Mouse (Mus musculus) central nervous system, embryonic 11.5 days (tissue): ENCODE measurements around the gene Sncb. TPM values are rescaled to one million over a fixed set of nuclear protein-coding genes. Genes with fewer than 3 reads are reported as not detected.

Experiments used
- polyA plus RNA-seq: library from polyadenylated mRNA; depleted of rRNA; stranded (reverse); fragments of >200 nt; gene quantifications from 2 replicates; pipeline ENCODE4 v1.2.3, GENCODE M21; 2012; rRNA removed

Sncb gene
- polyA plus RNA-seq, result 2.1 TPM in 2 replicates

GRCm38 (mm10) chr13:54766192-54766768, at the start of gene Sncb:
Gene Sncb (minus strand): TSS chr13:54766595.

DNA sequence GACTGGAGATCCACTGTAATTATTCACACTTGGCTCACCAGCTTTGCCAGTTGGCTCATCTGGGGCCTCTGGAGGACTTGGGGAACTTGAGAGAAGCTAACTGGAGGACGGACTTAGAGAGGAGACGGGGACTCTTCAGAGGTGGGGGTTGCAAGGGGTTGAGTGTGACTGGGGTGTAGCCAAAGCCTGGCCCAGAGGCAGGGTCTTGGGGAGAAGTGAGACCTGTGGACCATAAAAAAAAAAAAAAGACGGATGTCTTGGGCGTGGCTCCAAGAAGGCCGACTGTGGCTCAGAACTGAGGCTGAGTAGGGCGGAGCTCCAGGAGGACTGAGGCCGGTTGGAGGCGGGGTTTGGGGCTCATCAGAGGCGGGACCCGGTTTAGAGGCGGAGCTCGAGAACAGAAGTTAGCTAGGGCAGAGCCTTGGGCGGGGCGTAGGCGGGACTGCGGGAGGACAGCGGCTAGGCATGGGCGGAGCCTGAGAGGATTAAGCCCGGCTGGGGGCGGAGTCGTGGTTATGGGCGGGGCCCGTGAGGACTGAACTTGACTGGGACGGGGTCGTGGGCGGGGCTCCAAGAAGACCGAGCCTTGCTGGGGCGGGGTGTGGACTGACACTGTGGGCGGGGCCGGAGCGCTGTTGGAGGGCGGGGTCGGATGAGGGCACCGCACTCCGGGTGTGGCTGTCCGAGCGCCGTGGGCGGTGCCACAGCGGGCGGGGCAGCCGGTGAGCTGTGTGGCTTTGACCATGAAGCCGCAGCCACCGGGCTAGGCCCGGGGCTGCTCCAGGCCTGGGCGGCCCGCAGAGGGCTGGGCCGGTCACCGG, 22.6 kb upstream of the Sncb start, which contains the start of gene Tspan17:
Tspan17 (plus strand) TSS at position 638 of the 821 bp plus-strand sequence.

GRCm38 (mm10) chr13:54783698-54784097, 17.3 kb upstream of the Sncb start, which contains the start of gene Eif4e1b:
Gene Eif4e1b (plus strand): TSS chr13:54783998.

GRCm38 (mm10) chr13:54749864-54750411, 16.5 kb downstream of the Sncb start, which contains the start of gene Gprin1:
Gene Gprin1 (minus strand): TSS chr13:54749874.

Other genes starting within 250 kb of the Sncb start
- gene 4833439L19Rik, start 201.2 kb downstream of the Sncb start, polyA plus RNA-seq, result 96.1 and 123 TPM in 2 replicates
- 36.7 and 66.8 TPM in 2 replicates for gene Arl10, start 191.6 kb downstream of the Sncb start, polyA plus RNA-seq
- gene Nop16, start 176.5 kb downstream of the Sncb start, polyA plus RNA-seq, result 54.7 and 57.8 TPM in 2 replicates
- gene Higd2a, start 176.4 kb downstream of the Sncb start, polyA plus RNA-seq, result 56.6 and 82.0 TPM in 2 replicates
- gene Cltb, start 155.3 kb downstream of the Sncb start, polyA plus RNA-seq, result 16.9 and 33.2 TPM in 2 replicates
- 57.7 and 76.1 TPM in 2 replicates for gene Faf2, start 144.8 kb downstream of the Sncb start, polyA plus RNA-seq
- gene Rnf44, start 72.7 kb downstream of the Sncb start, polyA plus RNA-seq, result 105 and 157 TPM in 2 replicates
- 0.26 and 0.36 TPM in 2 replicates for gene Cdhr2, start 65.1 kb downstream of the Sncb start, polyA plus RNA-seq
- 16.2 and 27.4 TPM in 2 replicates for gene Gprin1, start 16.7 kb downstream of the Sncb start, polyA plus RNA-seq
- gene Eif4e1b, start 17.4 kb upstream of the Sncb start, polyA plus RNA-seq, result not detected in 2 replicates
- gene Tspan17, start 22.8 kb upstream of the Sncb start, polyA plus RNA-seq, result 8.4 and 10.4 TPM in 2 replicates
- gene Unc5a, start 182.8 kb upstream of the Sncb start, polyA plus RNA-seq, result 3.1 and 5.1 TPM in 2 replicates